Comparison of ENCODE assay signal across 29 mouse cellular contexts in the genomic region with DNA sequence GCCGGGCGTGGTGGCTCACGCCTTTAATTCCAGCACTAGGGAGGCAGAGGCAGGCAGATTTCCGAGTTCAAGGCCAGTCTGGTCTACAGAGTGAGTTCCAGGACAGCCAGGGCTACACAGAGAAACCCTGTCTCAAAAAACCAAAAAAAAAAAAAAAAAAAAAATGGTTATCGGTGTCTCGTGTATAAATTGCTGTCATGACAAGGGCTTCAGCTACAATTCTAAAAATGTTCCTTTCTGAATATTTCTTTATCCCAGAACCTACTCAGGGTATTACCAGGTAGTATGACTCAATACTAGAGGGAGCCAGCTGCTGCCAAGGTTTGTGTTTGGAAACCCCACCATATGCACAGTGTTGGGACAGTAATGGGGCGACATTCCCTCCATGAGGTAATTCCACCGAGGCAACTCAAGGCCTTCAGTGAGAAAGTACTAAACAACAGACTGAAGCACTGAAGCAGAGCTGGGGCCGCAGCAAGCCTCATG.
"Had no signal": no experiment of that assay in that cellular context is flagged by ENCODE, and none has a peak within 500 bp of the region (broad histone marks: within the 10 kb centered on the region; RNA-seq: fewer than 3 reads in every experiment).

No protein-coding gene starts in this region.

- H3K9me3 ChIP-seq: limb, embryonic 10.5 days; limb, embryonic 12.5 days; limb, embryonic 13.5 days; limb, embryonic 15.5 days; liver, embryonic 13.5 days; liver, embryonic 15.5 days; lung, embryonic 15.5 days; midbrain, embryonic 10.5 days; midbrain, embryonic 12.5 days; midbrain, embryonic 15.5 days had no signal

- H3K4me1 ChIP-seq: limb, embryonic 10.5 days; limb, embryonic 12.5 days; limb, embryonic 13.5 days; limb, embryonic 15.5 days; liver, embryonic 13.5 days; liver, embryonic 15.5 days; lung, embryonic 15.5 days; megakaryocyte, embryonic 14.5 days; midbrain, embryonic 10.5 days; midbrain, embryonic 12.5 days; midbrain, embryonic 13.5 days; midbrain, embryonic 15.5 days had no signal

- H3K27ac ChIP-seq: left cerebral cortex, adult 2 months; limb, embryonic 10.5 days; limb, embryonic 12.5 days; limb, embryonic 13.5 days; limb, embryonic 15.5 days; liver, embryonic 13.5 days; liver, embryonic 14.5 days; liver, embryonic 15.5 days; lung, embryonic 15.5 days; macrophage; midbrain, embryonic 10.5 days; midbrain, embryonic 12.5 days; midbrain, embryonic 13.5 days; midbrain, embryonic 15.5 days had no signal

- H3K4me3 ChIP-seq: left cerebral cortex, adult 2 months; limb, embryonic 10.5 days; limb, embryonic 12.5 days; limb, embryonic 13.5 days; limb, embryonic 15.5 days; liver, embryonic 13.5 days; liver, embryonic 15.5 days; lung, embryonic 15.5 days; megakaryocyte, embryonic 14.5 days; midbrain, embryonic 10.5 days; midbrain, embryonic 12.5 days; midbrain, embryonic 13.5 days; midbrain, embryonic 15.5 days; myocyte had no signal

- H3K4me2 ChIP-seq: limb, embryonic 12.5 days; limb, embryonic 13.5 days; limb, embryonic 15.5 days; liver, embryonic 11.5 days; liver, embryonic 13.5 days; liver, embryonic 15.5 days; lung, embryonic 14.5 days; lung, embryonic 15.5 days; midbrain, embryonic 11.5 days; midbrain, embryonic 12.5 days; midbrain, embryonic 13.5 days; midbrain, embryonic 15.5 days had no signal

- ATAC-seq: lung, postnatal 0 days; midbrain, embryonic 13.5 days; midbrain, embryonic 15.5 days; midbrain, embryonic 16.5 days had no signal

- DNase-seq: left cerebral cortex, postnatal 4 days; liver; liver, embryonic 13.5 days; lung, adult 18-20 months; lung, adult 2 months; lung, embryonic 14.5 days; lung, postnatal 10 days; lung, postnatal 14 days; lung, postnatal 4 days; midbrain, embryonic 14.5 days had no signal

- H3K27me3 ChIP-seq: limb, embryonic 12.5 days; limb, embryonic 13.5 days; limb, embryonic 15.5 days; liver, embryonic 13.5 days; liver, embryonic 15.5 days; lung, embryonic 15.5 days; midbrain, embryonic 12.5 days; midbrain, embryonic 13.5 days; midbrain, embryonic 15.5 days had no signal

- H3K9ac ChIP-seq: limb, embryonic 12.5 days; limb, embryonic 13.5 days; limb, embryonic 15.5 days; liver, embryonic 13.5 days; liver, embryonic 14.5 days; liver, embryonic 15.5 days; lung, embryonic 14.5 days; lung, embryonic 15.5 days; midbrain, embryonic 12.5 days; midbrain, embryonic 13.5 days; midbrain, embryonic 15.5 days had no signal

- H3K36me3 ChIP-seq: limb, embryonic 10.5 days; limb, embryonic 12.5 days; limb, embryonic 13.5 days; limb, embryonic 15.5 days; liver, embryonic 13.5 days; liver, embryonic 15.5 days; lung, embryonic 15.5 days; midbrain, embryonic 10.5 days; midbrain, embryonic 12.5 days; midbrain, embryonic 13.5 days; midbrain, embryonic 15.5 days had no signal
